Mouse (Mus musculus): ENCODE measurements around the gene Kank2. TPM values are rescaled to one million over a fixed set of nuclear protein-coding genes. Genes with fewer than 3 reads are reported as not detected.
"Not testable (repeated sequence)": the region's sequence is repeated elsewhere in the genome, so short reads cannot be mapped to it uniquely, and the experiment has no call there.

Kank2 gene
- polyA plus RNA-seq, 1 experiment from 2014 or later = 18.7 TPM

DNA sequence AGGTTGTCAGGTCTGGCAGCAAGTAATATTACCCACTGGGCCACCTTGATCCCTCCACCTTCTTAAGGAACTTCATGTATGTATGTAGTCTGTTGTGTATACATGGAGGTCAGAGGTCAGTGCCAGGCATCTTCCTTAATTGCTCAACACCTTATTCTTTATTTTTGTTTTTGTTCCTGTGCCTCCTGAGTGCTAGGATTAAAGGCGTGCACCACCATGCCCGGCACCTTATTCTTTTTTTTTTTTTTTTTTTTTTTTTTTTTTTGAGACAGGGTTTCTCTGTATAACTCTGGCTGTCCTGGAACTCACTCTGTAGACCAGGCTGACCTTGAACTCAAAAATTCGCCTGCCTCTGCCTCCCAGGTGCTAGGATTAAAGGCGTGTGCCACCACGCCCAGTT lies 25.1 kb downstream of the Kank2 start:
- not testable (repeated sequence) for H3K4me1 ChIP-seq (ENCODE audit: insufficient read depth, low read length); ATAC-seq (ENCODE audit: low FRiP score, low TSS enrichment); H3K9me3 ChIP-seq (ENCODE audit: low read length); H3K27me3 ChIP-seq (ENCODE audit: insufficient read depth, low read length); H3K4me3 ChIP-seq (ENCODE audit: low read length); H3K27ac ChIP-seq (ENCODE audit: low read length); H3K9ac ChIP-seq (replicated peaks; ENCODE audit: low read length); H3K4me2 ChIP-seq (replicated peaks; ENCODE audit: low read depth, low read length)
- H3K36me3 ChIP-seq (ENCODE audit: insufficient read depth, low read length) = peaks cover 80% of the 10 kb centered on the region
- 85% methylated on average over 5 of the region's 5 CpGs for WGBS

DNA sequence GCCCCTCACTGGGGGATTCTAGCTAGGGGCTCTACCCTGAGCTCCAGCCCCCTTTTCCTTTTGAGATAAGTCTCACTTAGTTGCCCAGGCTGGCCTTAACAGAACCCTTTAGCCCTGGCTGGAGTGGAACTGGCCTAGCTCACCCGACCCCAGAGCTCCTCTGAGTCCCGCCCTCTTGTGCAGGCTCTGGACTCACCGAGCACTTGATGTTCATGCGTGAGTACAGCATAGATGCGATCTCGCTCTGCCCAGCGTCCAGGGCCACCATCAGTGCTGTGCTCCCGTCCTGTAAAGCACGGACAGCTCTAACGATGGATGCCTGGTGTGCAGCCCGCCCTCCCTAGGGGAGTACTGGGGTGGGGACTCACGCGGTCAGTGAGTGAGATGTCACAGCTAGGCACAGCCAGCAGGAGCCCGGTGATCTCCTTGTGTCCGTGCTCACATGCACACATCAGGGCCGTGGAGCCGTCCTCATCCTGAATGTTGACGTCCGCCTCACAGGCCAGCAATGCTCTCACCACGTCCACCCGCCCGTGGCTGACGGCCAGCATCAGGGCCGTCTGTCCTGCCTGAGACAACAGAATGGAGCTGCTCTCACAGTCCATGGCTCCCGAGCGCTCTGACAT lies 28.9 kb downstream of the Kank2 start:
- peak; percentile 44; the same call in 1 of the 2 replicates for ATAC-seq (ENCODE audit: low FRiP score, low TSS enrichment)
- WGBS = 69% methylated on average over 26 of the region's 26 CpGs

DNA sequence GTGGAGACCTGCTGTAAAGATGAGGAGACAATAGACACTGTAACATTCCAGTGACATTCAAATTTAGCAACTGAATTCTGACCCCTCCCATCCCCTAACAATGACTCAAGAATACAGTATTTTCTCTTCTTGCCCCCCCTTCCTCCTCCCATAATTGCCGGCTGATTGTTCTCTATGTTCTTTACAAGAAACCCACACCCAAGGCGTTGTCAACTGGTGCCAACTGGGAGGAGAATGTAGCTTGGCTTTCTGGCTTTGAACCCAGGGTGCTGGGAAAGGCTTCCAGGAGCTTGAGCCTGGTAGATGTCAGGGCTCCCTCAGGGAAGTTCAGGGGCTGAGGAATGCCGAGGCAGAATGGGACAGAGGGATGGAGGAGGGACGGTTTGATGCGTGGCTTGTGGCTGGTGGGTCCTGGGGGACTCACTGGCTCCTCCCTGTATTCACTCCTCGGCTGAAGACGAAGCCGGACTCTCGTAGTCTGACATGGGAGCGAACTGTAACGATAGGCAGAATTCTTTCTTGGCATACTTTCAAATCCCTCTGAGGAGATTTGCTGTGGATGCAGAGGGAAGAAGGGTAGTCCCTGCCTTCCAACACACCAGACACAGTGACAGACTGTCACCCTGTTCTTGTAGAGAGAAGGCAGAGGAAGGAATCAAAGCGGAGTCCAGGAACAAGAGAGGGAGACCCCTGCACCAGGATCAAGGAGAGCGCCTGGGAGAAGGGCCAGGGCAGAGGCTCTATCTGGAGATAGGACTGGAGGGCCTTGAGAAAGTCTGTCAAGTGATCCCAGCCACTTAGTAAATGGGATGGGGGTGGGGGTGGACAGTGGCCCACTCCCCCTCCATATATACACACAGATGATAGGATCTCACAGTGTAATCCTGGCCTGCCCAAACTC lies 29.8 kb downstream of the Kank2 start:
- Histone ChIP-seq H3K4me2 (replicated peaks; ENCODE audit: low read depth, low read length) (no peak overlapping the region), H3K4me1 (ENCODE audit: insufficient read depth, low read length) (peaks cover 6% of the 10 kb centered on the region; the same call in 1 of the 2 replicates), H3K9me3 (ENCODE audit: low read length) (no peaks in the 10 kb centered on the region; the same call in 1 of the 2 replicates), H3K36me3 (ENCODE audit: insufficient read depth, low read length) (peaks cover 55% of the 10 kb centered on the region), H3K4me3 (ENCODE audit: low read length) (no peak overlapping the region), H3K27ac (ENCODE audit: low read length) (peak overlapping the region; percentile 78), H3K9ac (replicated peaks; ENCODE audit: low read length) (no peak overlapping the region), H3K27me3 (ENCODE audit: insufficient read depth, low read length) (no peaks in the 10 kb centered on the region)
- WGBS = 58% methylated on average over 13 of the region's 13 CpGs
- peak; percentile 20; the same call in 1 of the 2 replicates for ATAC-seq (ENCODE audit: low FRiP score, low TSS enrichment)

More for the DNA sequence above, 28.9 kb downstream of the Kank2 start:
- H3K9ac ChIP-seq (replicated peaks; ENCODE audit: low read length) = no peak overlapping the region
- no peak overlapping the region for H3K4me3 ChIP-seq (ENCODE audit: low read length)
- H3K36me3 ChIP-seq (ENCODE audit: insufficient read depth, low read length) = peaks cover 64% of the 10 kb centered on the region
- no peak overlapping the region for H3K4me2 ChIP-seq (replicated peaks; ENCODE audit: low read depth, low read length)
- H3K9me3 ChIP-seq (ENCODE audit: low read length) = no peaks in the 10 kb centered on the region
- peak overlapping the region; percentile 78; the same call in 1 of the 2 replicates for H3K27ac ChIP-seq (ENCODE audit: low read length)
- peaks cover 6% of the 10 kb centered on the region; the same call in 1 of the 2 replicates for H3K4me1 ChIP-seq (ENCODE audit: insufficient read depth, low read length)
- H3K27me3 ChIP-seq (ENCODE audit: insufficient read depth, low read length) = no peaks in the 10 kb centered on the region

DNA sequence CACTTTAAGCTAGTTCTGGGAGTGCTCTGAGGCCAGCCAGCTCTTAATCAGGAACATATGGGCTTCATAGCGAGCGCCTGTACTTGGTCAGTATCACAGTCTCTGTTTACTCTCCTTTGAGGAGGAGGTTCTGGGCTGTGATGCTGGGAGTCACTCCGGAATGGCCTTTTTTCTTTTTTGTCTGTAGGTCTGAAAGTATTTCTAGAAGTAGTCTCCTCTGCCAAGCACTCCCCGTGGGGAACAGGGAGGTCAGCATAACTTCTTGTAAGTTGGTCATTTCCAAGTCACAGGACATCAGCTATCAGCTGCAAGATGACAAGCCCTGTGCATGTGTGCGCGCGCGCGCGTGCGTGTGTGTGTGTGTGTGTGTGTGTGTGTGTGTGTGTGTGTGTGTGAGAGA lies 30.6 kb downstream of the Kank2 start:
- Histone ChIP-seq H3K27ac (ENCODE audit: low read length) (peak overlapping the region; percentile 78), H3K9me3 (ENCODE audit: low read length) (no peaks in the 10 kb centered on the region; the same call in 1 of the 2 replicates), H3K4me1 (ENCODE audit: insufficient read depth, low read length) (peaks cover 6% of the 10 kb centered on the region; the same call in 1 of the 2 replicates), H3K4me3 (ENCODE audit: low read length) (no peak overlapping the region), H3K9ac (replicated peaks; ENCODE audit: low read length) (no peak overlapping the region), H3K36me3 (ENCODE audit: insufficient read depth, low read length) (peaks cover 49% of the 10 kb centered on the region), H3K4me2 (replicated peaks; ENCODE audit: low read depth, low read length) (no peak overlapping the region), H3K27me3 (ENCODE audit: insufficient read depth, low read length) (no peaks in the 10 kb centered on the region)
- 54% methylated on average over 11 of the region's 11 CpGs for WGBS
- ATAC-seq (ENCODE audit: low FRiP score, low TSS enrichment) = peak; percentile 43; the same call in 1 of the 2 replicates

DNA sequence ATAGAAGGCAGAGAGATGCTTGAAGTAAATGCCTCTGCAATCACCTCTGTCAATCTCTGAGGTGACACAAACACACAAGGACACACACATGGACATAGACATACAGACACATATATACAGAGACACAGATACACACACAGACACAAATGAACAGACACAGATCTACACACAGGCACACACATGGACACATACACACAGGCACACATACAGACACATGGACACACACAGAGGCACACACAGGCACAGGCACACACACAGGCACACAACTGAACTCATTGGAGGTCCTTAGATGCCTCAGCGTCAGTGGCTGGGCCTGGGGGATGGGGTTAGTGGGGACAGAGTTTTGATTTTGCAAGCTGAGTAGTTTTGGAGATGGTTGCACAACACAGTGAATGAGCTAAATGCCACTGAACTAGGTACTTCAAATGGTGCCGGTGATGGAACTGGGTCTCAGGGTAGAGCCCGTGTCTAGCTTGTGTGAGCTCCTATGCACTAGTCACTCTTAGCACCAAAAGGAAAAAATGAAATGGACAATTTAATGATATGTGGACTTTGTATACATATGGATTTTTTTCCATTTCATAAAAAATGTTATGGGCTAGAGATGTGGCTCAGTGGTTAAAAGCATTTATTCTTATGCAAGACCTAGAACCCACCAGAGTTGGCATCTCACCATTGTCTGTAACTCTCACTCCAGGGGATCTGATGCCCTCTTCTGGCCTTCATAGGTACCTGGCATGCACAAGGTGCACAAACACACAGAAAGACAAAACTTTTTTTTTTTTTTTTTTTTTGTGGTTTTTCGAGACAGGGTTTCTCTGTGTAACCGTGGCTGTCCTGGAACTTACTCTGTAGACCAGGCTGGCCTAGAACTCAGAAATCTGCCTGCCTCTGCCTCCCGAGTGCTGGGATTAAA lies 34.2 kb downstream of the Kank2 start:
- Histone ChIP-seq H3K36me3 (ENCODE audit: insufficient read depth, low read length) (peaks cover 20% of the 10 kb centered on the region; the same call in 1 of the 2 replicates), H3K27me3 (ENCODE audit: insufficient read depth, low read length) (no peaks in the 10 kb centered on the region), H3K9ac (replicated peaks; ENCODE audit: low read length) (no peak overlapping the region), H3K4me3 (ENCODE audit: low read length) (no peak overlapping the region), H3K4me1 (ENCODE audit: insufficient read depth, low read length) (peaks cover 10% of the 10 kb centered on the region; the same call in 1 of the 2 replicates), H3K27ac (ENCODE audit: low read length) (no peak overlapping the region), H3K9me3 (ENCODE audit: low read length) (no peaks in the 10 kb centered on the region; the same call in 1 of the 2 replicates), H3K4me2 (replicated peaks; ENCODE audit: low read depth, low read length) (no peak overlapping the region)
- ATAC-seq (ENCODE audit: low FRiP score, low TSS enrichment) = no peak
- WGBS = 93% methylated on average over 6 of the region's 6 CpGs

DNA sequence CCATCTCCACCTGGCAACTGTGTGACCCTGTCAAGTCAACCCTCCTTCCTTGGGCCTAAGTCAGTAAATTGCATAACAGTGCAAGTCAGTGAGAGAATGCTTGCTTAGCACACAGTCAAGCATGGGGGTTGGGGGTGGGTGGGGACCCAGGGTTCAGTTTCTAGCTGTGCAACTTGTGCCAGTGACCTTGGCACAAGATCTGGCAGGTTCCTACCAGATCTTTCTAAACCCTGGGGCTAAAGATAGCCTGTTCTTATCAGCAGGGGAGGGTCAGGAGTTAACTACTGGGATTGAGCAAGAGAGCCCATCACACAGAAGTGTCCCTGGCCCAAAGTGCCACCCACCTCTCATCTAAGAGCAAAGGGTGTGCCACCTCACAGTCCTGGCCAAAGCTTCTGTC lies 36.4 kb downstream of the Kank2 start:
- H3K27me3 ChIP-seq (ENCODE audit: insufficient read depth, low read length) = no peaks in the 10 kb centered on the region
- no peaks in the 10 kb centered on the region; the same call in 1 of the 2 replicates for H3K9me3 ChIP-seq (ENCODE audit: low read length)
- H3K4me3 ChIP-seq (ENCODE audit: low read length) = no peak overlapping the region
- H3K4me1 ChIP-seq (ENCODE audit: insufficient read depth, low read length) = peaks cover 12% of the 10 kb centered on the region
- H3K9ac ChIP-seq (replicated peaks; ENCODE audit: low read length) = no peak overlapping the region
- H3K27ac ChIP-seq (ENCODE audit: low read length) = no peak overlapping the region
- H3K36me3 ChIP-seq (ENCODE audit: insufficient read depth, low read length) = no peaks in the 10 kb centered on the region
- no peak for ATAC-seq (ENCODE audit: low FRiP score, low TSS enrichment)
- H3K4me2 ChIP-seq (replicated peaks; ENCODE audit: low read depth, low read length) = no peak overlapping the region

DNA sequence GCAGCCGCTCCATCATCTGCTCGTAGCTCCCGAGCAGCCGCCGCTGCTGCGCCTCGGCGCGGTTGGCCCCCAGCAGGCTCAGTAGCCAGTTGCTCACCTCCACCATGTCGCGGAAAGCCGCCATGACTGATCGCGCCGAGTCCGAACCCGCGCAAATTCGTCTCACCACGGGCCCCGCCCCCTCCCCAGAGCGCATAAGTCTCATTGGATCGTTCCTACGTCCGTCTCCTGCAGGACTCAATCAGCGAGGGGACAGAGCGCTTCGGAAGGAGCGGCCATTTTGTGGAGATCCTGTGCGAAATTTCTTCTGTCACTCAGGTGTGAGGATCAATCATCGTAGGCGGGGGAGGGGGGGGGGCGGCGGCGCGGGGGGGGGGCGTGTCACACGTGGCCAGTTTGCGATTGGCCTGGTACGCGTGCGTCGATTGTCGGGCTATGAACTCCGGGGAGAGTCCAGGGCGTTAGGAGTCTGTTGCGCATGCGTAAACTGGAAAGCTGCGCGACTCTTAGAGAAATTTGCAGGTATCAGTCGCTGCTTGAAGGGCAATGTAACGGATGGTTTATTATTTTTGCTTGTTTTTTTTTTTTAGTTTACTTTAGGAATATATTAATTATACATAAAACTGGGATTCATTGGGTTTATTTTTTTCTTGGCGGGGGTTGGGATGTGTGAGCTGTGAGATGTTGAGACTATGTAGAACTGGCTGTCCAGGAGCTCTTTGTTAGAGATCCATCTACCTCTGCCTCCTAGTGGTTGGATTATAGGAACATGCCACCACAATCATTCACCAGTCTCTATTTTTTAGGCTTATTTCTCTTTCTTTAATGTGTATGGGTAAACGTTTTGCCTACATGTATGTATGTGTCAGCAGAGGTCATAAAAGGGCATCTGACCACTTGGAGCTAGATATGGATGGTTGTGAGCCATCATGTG lies 38.1 kb downstream of the Kank2 start, which contains the start of gene Spc24:
TSS of gene Spc24 (minus strand) at position 149 of the 934 bp plus-strand sequence.
- Histone ChIP-seq H3K4me3 (ENCODE audit: low read length) (peak within 1 kb of the TSS; percentile 84), H3K27ac (ENCODE audit: low read length) (peak within 1 kb of the TSS; percentile 61), H3K36me3 (ENCODE audit: insufficient read depth, low read length) (peaks cover 12% of the 10 kb centered on the region), H3K4me2 (replicated peaks; ENCODE audit: low read depth, low read length) (peak within 1 kb of the TSS; percentile 68), H3K27me3 (ENCODE audit: insufficient read depth, low read length) (no peaks in the 10 kb centered on the region), H3K9me3 (ENCODE audit: low read length) (no peaks in the 10 kb centered on the region; the same call in 1 of the 2 replicates), H3K9ac (replicated peaks; ENCODE audit: low read length) (peak within 1 kb of the TSS; percentile 81), H3K4me1 (ENCODE audit: insufficient read depth, low read length) (peaks cover 12% of the 10 kb centered on the region)
- ATAC-seq (ENCODE audit: low FRiP score, low TSS enrichment) = peak; percentile 96
- WGBS = under 1% methylated on average over 49 of the region's 54 CpGs

DNA sequence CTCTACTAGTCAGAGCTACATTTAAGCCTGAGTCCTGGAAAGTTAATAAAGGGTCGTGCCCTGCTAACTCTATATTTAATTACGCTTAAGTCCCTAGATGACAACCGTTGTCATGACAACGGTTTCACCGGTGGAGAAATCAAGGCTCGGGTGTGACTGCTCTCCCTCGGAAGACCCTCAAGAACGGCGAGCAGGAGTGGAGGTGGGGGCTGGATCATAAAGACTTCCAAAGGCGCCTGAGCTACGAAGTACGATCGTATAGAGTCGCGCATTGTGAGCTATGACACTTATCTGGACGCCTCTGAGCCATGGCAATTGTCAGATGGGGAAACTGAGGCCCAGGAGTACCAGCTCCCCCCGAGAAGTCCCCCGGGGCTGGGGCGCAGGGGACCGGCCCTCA lies 38.8 kb downstream of the Kank2 start:
- Histone ChIP-seq H3K4me2 (replicated peaks; ENCODE audit: low read depth, low read length) (peak overlapping the region; percentile 68), H3K36me3 (ENCODE audit: insufficient read depth, low read length) (peaks cover 13% of the 10 kb centered on the region), H3K9me3 (ENCODE audit: low read length) (no peaks in the 10 kb centered on the region; the same call in 1 of the 2 replicates), H3K27me3 (ENCODE audit: insufficient read depth, low read length) (no peaks in the 10 kb centered on the region), H3K27ac (ENCODE audit: low read length) (peak overlapping the region; percentile 61; the same call in 1 of the 2 replicates), H3K4me1 (ENCODE audit: insufficient read depth, low read length) (peaks cover 15% of the 10 kb centered on the region), H3K9ac (replicated peaks; ENCODE audit: low read length) (peak overlapping the region; percentile 81), H3K4me3 (ENCODE audit: low read length) (peak overlapping the region; percentile 84)
- peak; percentile 11; the same call in 1 of the 2 replicates for ATAC-seq (ENCODE audit: low FRiP score, low TSS enrichment)
- WGBS = under 1% methylated on average over 20 of the region's 20 CpGs

All from kidney, embryonic 16.5 days (tissue).